Mouse (Mus musculus) spleen, adult 2 months (tissue): Measurements from ENCODE around the gene Golgb1.

Experiments
- CTCF ChIP-seq: fragments of 200-500 bp; IDR thresholded peaks from 2 replicates; pipeline ENCODE4 v1.5.1; 2011; ENCODE audit warnings: mild to moderate bottlenecking, inconsistent platforms; ENCODE audit not compliant: insufficient read depth, insufficient read length, insufficient replicate concordance; ENCODE audit errors: extremely low read depth
- POLR2A ChIP-seq: fragments of 200-500 bp; IDR thresholded peaks from 2 replicates; pipeline ENCODE4 v1.6.1; 2011; ENCODE audit warnings: low read depth, low read length, inconsistent platforms

GRCm38 (mm10) chr16:36828054-36828786, 46.7 kb upstream of the Golgb1 start, which contains the start of gene Iqcb1:
- TF ChIP-seq CTCF (no peak), POLR2A (no peak; the same call in 1 of the 2 replicates)
